Mouse (Mus musculus) adrenal gland, postnatal 25 days (tissue): ENCODE measurements around the gene Ntn1. TPM values are rescaled to one million over a fixed set of nuclear protein-coding genes. Genes with fewer than 3 reads are reported as not detected.
A peak's percentile ranks its signal among the peaks of the same experiment; 100 is the strongest.

Source experiments
- DNase-seq: peaks from one replicate; pipeline ENCODE4 v3.0.0; 2021; ENCODE audit warnings: mixed read lengths
- total RNA-seq: library from RNA; stranded (reverse); gene quantifications from 2 replicates; pipeline ENCODE4 v1.2.3, GENCODE M21; 2021

The Ntn1 gene
- total RNA-seq, 1 experiment from 2014 or later, result 6.4 TPM

- no peak for DNase-seq
These were observed 18.8 kb downstream of the Ntn1 start for GRCm38 (mm10) chr11:68381833-68382232.

- no peak for DNase-seq
These were observed 19.3 kb downstream of the Ntn1 start for GRCm38 (mm10) chr11:68381318-68381717.

DNA sequence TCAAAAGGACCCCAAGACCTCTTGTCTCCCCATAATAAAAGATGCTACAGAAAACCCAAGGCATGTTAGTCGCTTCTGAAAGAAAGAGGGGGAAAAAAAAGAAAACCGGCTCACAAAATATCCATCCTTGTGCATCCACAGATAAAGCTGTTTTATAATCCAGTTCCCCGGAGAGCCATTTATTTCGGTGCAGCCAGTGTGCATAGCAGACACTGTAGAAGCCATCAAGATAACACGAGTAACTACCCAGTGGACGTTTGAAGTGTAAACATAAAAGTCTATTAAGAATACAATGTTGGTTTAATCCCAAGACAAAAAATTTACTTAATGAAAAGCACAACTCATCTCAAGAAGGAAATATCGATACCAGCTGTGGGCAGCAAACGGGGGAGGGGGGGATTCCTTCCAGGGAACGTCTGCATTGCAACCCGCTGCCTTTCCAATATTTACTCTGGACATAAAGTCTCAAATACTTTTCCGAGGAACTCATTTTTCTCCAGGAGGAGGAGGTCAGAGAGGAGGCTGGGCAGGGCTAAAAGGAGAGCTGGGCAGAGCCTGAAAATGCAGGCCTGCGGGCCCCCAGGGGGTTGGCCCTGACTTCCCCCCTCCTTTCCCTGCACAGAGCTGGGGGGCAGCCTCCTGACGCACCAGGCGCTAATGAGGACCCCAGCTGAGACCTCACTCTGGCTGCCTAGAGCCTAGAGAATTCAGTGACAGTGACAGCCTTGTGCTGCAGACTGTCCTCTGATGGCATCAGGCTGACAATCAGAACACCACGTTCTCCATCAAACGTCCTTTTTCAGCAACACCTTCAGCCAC, 21.5 kb downstream of the Ntn1 start:
- no peak for DNase-seq

DNA sequence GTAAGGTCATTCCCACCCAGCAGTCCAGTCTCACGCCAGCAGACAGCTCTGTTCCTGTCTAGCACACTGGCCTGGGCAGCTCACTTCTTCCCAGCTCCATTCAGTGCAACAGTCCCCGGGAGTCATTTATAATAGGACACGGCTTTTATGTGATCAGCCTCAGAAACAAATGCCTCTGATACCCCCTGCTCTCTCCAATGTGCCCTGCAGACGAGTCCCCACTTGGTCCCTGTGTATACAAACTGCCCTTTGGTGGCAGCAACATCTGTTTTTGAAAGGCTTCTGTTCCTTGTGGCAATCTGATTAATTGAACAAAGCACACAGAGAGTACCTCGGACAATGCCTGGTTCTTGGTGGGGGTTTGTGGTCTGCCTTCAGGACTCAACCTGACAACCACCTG, 22.2 kb downstream of the Ntn1 start:
- DNase-seq, result no peak

- DNase-seq, result no peak
These were observed 27.5 kb downstream of the Ntn1 start for GRCm38 (mm10) chr11:68373105-68373504.

DNA sequence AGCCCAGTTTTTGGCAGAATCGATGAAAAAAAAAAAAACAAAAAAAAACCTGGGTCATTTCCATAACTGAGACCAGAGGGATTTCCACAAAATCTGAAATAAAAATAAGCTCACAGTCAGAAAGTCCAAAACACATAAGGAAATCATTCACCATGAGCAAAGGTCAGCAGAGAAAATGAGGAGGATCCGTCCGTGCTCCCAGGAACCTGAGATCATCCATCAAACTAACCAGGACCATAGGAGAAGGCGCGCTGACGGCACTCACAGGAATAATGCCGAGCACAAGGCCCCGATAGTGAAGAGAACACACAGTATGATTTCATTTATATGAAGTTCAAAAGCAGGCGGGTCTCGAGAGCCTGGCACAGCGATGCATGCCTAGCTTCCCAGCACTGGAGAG, 29.0 kb downstream of the Ntn1 start:
- DNase-seq, result no peak

DNA sequence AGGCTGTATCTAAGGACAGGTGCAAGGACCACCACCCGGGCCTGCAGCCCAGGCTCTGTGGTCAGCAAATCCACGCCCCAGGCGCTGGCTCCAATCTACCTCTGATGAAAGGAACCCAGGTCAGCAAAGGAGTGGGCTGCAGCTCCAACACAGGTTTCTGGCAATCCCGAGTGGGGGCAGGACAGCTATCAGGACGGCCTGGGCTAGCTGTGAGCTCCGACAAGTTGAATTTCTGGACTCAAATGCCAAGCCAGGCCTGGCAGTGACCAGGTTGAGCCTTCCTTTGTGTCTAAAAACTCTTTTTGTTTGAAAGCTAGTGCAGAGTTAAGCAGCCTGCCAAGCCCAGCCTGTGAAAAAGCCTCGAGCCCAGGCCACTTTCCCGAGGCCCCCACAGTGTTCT, 43.7 kb downstream of the Ntn1 start:
- no peak for DNase-seq

DNA sequence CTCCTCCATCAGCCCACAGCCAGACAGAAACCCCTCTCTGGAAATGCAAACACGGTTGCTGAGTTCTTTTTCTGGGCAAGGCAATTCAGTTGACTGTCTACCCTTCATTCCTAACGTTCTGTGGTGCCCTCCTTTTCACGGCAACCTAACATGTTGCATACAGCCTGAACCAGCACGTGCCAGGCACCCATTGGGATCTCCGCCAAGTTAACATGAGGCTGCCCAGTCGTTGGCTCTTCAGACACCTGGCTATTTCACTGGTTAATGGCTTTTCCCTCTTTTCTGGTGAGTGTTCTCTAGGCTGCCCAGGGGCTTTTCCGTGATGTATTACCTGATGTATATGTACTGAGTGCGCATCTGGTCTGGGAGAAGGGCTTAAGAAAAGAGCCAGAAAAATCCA, 45.1 kb downstream of the Ntn1 start:
- DNase-seq, result no peak

- no peak for DNase-seq
These were observed 45.8 kb downstream of the Ntn1 start for GRCm38 (mm10) chr11:68354848-68355247.

DNA sequence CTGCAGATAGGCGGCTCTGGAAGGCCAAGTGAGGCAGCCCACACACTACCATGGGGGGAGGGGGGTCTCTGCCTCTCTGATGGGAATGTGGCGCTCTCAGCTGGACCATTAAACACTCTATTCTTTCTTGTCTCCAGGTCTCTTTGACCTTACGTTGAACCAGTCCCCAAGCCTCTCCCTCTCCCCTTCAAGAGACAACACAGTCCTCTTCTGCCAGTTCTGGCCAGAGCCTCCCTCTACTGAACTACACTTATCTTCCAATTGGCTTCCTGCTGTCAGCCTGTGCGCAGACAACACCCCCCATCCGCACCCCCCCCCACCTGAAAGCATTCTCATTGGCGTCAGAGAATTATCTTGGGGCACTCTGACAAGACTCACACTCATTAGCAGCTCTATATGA, 48.4 kb downstream of the Ntn1 start:
- DNase-seq, result no peak

DNA sequence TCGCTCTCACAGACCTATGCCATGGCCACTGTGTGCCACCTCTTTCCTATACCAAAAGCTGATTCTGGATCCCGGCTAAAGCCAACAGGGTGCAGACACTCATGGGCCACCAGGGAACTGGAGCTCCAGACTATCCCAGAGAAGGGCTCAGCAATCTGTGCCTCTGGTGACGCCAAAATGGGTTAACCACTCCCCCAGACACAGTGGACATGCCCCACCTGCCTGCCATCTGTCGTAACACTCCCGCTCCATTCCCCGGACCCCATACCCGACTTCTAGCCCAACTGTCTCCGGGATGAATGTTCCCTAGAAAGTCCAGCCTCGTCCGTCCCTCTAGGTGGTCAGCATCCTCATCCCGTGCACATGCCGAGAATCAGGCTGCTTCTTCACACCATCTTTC, 51.8 kb downstream of the Ntn1 start:
- no peak for DNase-seq

- no peak for DNase-seq
These were observed 52.5 kb downstream of the Ntn1 start for GRCm38 (mm10) chr11:68348083-68348482.

- DNase-seq, result no peak
These were observed 53.1 kb downstream of the Ntn1 start for GRCm38 (mm10) chr11:68347508-68347907.

GRCm38 (mm10) chr11:68346099-68346498, 54.5 kb downstream of the Ntn1 start:
- DNase-seq, result no peak

DNA sequence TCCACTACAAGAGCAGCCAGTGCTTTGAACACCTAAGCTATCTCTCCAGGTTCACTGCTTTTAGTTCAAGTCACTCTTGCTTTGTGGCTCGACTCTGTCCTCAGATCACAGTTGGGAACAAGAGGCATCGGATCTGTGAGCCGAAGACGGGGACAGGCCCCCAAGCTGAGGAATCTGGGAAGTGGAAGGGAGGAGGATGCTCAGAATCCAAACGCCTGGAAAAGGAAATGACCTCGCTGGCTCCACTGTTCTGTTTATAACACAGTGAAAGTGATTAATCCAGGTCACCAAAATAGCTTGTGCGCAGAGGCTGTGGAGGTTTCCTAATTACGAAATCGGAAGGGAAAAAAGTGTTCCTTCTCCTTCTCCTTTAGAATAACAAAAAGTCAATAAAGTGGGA, 56.4 kb downstream of the Ntn1 start:
- no peak for DNase-seq

GRCm38 (mm10) chr11:68342761-68343160, 57.9 kb downstream of the Ntn1 start:
- no peak for DNase-seq

DNA sequence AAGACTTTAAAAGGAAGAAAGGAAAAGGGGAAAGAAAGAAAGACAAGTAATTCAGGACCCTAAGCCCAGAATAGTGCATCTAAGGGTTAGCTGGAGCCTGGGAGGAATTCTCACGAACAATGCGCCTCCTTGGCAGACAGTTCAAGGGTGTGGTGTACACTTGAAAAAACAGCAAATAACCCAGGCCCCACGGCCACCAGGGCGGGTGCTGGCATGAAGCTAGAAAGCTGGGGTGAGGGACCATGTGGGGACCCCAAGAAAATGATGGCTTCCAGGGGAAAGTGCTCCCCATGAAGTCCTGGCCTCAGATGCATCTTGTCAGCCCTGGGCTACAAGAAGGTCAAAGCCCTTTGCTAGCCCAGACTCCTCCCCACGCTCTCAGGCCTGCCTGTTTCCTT, 58.6 kb downstream of the Ntn1 start:
- no peak for DNase-seq

- DNase-seq, result no peak
These were observed 59.3 kb downstream of the Ntn1 start for GRCm38 (mm10) chr11:68341111-68342002.

DNA sequence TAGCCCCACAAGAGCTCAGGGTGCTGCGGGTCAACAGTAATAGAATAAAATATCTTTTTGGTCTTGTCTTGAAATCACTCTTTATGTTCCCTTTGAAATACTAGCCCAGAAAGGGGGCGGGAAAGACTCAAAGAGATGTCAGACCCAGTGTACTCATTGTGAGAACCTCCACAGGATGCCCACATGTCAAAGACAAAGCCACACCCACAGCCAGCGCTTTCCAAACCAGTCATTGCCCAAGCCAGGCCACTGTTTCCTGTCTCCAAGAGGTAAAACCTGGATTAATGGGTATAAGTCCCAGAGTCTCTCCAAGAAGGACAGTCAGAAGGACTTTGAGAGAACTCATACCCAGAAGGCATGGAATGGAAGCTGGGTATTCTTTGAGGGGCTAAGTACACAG, 60.3 kb downstream of the Ntn1 start:
- DNase-seq, result no peak

DNA sequence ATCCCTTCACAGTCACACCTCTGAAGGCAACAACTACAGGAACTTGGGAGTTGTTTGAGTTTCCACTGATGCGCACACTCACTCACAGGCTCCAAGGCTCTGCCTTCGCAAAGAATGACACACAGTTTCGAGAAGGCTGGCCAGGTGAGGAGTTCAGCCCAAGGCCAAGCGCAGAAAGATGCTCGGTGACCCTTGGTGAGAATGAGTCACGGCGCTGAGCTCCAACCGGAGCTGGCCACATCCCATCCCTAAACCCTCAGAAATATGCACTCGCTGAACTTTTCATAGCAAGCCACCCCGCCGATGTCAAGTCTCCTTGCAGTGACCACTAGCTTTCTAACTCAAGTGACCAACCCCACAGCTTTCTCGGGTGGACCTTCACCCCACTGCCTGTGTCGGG, 60.8 kb downstream of the Ntn1 start:
- no peak for DNase-seq

DNA sequence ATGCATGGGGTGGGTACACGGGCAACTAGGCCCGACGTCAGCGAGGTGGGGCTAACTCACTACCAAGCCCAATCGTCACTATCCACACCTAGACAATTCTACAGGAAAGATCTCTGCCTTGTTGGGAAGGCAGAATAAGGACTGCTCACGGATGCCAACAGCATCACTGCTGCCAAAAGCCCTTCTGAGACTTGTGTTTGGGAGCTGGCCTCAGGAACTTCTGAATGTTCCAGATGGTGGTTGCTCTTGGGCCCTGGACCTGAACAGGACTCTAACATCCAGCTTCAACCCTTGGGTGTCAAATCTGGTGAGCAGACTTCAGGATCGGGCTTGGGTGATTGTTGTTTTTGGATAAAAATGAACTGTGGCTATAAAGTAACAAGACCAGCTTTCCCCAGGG, 61.3 kb downstream of the Ntn1 start:
- DNase-seq, result no peak

GRCm38 (mm10) chr11:68331676-68332265, 68.9 kb downstream of the Ntn1 start:
- peak; percentile 48 for DNase-seq

DNA sequence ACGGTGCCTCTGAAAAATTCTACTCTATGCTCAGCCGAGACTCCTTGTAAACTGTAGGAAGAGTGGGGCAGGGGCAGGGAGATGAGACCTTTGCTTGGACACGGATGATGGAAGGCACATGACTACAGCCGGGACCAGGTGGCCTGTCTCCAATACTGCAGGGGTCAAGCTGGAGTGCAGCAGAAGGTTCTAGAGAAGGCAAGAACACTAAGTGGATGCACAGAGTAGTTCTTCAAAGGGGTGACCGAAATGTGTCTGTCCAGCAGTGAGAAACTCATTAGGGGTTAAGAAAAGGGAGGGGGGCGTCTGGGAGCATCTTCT, 69.5 kb downstream of the Ntn1 start:
- DNase-seq, result no peak
